Mouse (Mus musculus) forebrain, embryonic 12.5 days (tissue): ENCODE results near the gene Ilkap. TPM values are rescaled to one million over a fixed set of nuclear protein-coding genes. Genes with fewer than 3 reads are reported as not detected.

Source experiments
- ATAC-seq: fragments of 200-750 bp; cut with Nextera tagmentation; 2 replicates; pipeline ENCODE4 v1.8.0; 2017; ENCODE audit warnings: moderate TSS enrichment; ENCODE audit not compliant: low FRiP score
- H3K27ac ChIP-seq: fragments of 300-500 bp; sonication (generic); 2 replicates; pipeline ENCODE4 v1.5.1; 2016; ENCODE audit warnings: mild to moderate bottlenecking
- H3K27me3 ChIP-seq: fragments of 300-500 bp; sonication (generic); 2 replicates; pipeline ENCODE4 v1.6.1; 2016; ENCODE audit warnings: mild to moderate bottlenecking
- H3K36me3 ChIP-seq: fragments of 300-500 bp; sonication (generic); replicated peaks from 2 replicates; pipeline ENCODE4 v1.6.1; 2016; ENCODE audit warnings: mild to moderate bottlenecking
- H3K4me1 ChIP-seq: fragments of 300-500 bp; sonication (generic); 2 replicates; pipeline ENCODE4 v1.6.1; 2016
- H3K4me2 ChIP-seq: fragments of 300-500 bp; sonication (generic); 2 replicates; pipeline ENCODE4 v1.6.1; 2016; ENCODE audit warnings: mild to moderate bottlenecking, moderate library complexity
- H3K4me3 ChIP-seq: fragments of 300-500 bp; sonication (generic); replicated peaks from 2 replicates; pipeline ENCODE4 v1.5.1; 2016; ENCODE audit warnings: mild to moderate bottlenecking
- H3K9ac ChIP-seq: fragments of 300-500 bp; sonication (generic); 2 replicates; pipeline ENCODE4 v1.6.1; 2016; ENCODE audit warnings: mild to moderate bottlenecking
- H3K9me3 ChIP-seq: fragments of 300-500 bp; sonication (generic); 2 replicates; pipeline ENCODE4 v1.6.1; 2016
- WGBS: fragments of 180-500 bp; shearing (Covaris S2); methylation state at CpG from one replicate; pipeline ENCODE4 v1.1.7; 2016; 5-methylcytosine and 5-hydroxymethylcytosine counted together
- polyA plus RNA-seq: library from polyadenylated mRNA; unstranded; fragments of >200 nt; fragmentation: Nextera tagmentation; extraction: Ambion mirVana; gene quantifications from 2 replicates; pipeline ENCODE4 v1.2.1, GENCODE M21; 2016

The Ilkap gene
- 153 and 163 TPM in 2 replicates for polyA plus RNA-seq

DNA sequence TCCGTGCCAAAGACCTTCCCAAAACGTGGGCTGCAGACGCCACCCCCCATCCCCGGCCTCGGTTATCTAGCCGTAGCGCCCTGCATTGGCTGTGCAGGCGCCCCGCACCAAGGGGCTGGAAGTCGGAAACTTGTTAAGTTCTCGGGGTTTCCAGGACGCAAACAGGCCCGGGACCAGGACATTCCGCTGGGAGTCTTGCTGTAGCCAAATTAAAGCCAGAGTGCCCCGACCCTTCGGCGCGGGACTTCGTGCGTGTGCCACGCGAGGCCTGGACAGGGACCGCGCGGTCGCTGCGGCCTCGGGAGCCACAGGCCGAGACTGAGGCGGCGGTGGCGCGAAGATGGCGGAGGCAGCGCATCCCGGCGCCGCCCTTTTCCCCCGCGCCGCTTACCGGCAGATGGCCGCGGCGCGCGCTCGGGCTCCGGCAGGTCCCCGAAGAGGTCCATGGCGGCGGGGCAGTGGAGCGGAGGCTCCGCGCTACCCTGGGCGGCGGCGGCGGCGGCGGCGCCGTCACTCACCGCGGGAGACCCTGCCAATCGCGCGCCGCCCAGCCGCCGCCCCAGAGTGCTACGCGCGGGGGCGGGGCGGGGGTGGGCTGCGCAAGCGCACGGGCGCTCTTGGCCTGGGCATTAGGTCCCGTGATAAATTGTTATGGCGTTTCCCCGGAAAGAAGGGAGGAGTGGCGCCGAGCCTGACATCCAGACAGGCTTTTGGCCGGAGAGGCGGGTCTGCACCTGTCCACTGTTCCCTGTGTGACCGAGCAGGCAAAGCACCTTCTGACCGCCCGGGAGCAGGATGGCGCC is at the start of gene Ilkap:
Gene Ilkap (minus strand): TSS at position 556 of the 803 bp plus-strand sequence.
- peak within 1 kb of the TSS; percentile 78 for H3K4me2 ChIP-seq
- WGBS = under 1% methylated on average over 71 of the region's 91 CpGs

GRCm38 (mm10) chr1:91446511-91446910 is 47.9 kb upstream of the Ilkap start:
- 94% methylated on average over 4 of the region's 4 CpGs for WGBS
- ATAC-seq = no peak
- Histone ChIP-seq H3K4me3 (no peak overlapping the region), H3K9me3 (0 out of 2 replicates have a peak, but pooled peaks cover 8% of the 10 kb centered on the region), H3K4me1 (peaks cover 4% of the 10 kb centered on the region; the same call in 1 of the 2 replicates), H3K27me3 (no peaks in the 10 kb centered on the region), H3K36me3 (peaks cover 24% of the 10 kb centered on the region), H3K27ac (no peak overlapping the region), H3K9ac (no peak overlapping the region), H3K4me2 (no peak overlapping the region)

More for the DNA sequence above, at the start of gene Ilkap:
- H3K9me3 ChIP-seq = no peaks in the 10 kb centered on the region
- ATAC-seq = peak; percentile 97
- H3K27me3 ChIP-seq = peaks cover 5% of the 10 kb centered on the region; the same call in 1 of the 2 replicates
- peaks cover 14% of the 10 kb centered on the region for H3K36me3 ChIP-seq
- peak within 1 kb of the TSS; percentile 87 for H3K27ac ChIP-seq
- H3K4me3 ChIP-seq = peak within 1 kb of the TSS; percentile 88
- peaks cover 31% of the 10 kb centered on the region for H3K4me1 ChIP-seq
- H3K9ac ChIP-seq = peak within 1 kb of the TSS; percentile 96

DNA sequence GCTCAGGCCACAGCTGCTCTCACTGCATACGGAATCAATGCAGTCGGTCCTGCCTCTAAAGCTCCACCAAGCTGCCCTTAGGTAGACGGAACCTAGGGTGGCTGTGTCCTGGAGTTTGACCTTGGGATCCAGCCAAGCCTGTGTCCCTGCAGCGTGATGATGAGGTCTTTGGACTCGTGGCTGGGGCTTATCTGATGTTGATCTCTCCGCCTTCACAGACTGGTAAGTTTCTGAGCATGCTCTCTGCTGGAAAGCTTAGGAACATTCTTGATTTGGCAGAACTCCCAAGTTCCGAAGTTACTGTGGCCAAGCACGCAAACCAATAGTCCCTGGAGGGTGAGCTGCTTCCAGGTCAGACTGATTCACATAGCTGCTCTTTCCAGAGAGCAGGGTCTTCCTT is 47.4 kb upstream of the Ilkap start:
- no peak for ATAC-seq
- Histone ChIP-seq H3K36me3 (peaks cover 24% of the 10 kb centered on the region), H3K27me3 (no peaks in the 10 kb centered on the region), H3K9me3 (0 out of 2 replicates have a peak, but pooled peaks cover 8% of the 10 kb centered on the region), H3K4me1 (peaks cover 4% of the 10 kb centered on the region; the same call in 1 of the 2 replicates), H3K9ac (no peak overlapping the region), H3K27ac (no peak overlapping the region), H3K4me2 (no peak overlapping the region), H3K4me3 (no peak overlapping the region)
- 89% methylated on average over 8 of the region's 8 CpGs for WGBS

- WGBS = 90% methylated on average over 17 of the region's 17 CpGs
- no peak overlapping the region for H3K4me2 ChIP-seq
- no peak overlapping the region for H3K9ac ChIP-seq
- H3K4me3 ChIP-seq = no peak overlapping the region
- H3K27ac ChIP-seq = no peak overlapping the region
- no peak for ATAC-seq
- 0 out of 2 replicates have a peak, but pooled peaks cover 8% of the 10 kb centered on the region for H3K9me3 ChIP-seq
- H3K36me3 ChIP-seq = peaks cover 24% of the 10 kb centered on the region
- peaks cover 4% of the 10 kb centered on the region; the same call in 1 of the 2 replicates for H3K4me1 ChIP-seq
- no peaks in the 10 kb centered on the region for H3K27me3 ChIP-seq
Observed at GRCm38 (mm10) chr1:91444841-91445830, 46.5 kb upstream of the Ilkap start.

GRCm38 (mm10) chr1:91442350-91442990 is 43.9 kb upstream of the Ilkap start:
- Histone ChIP-seq H3K4me1 (peaks cover 4% of the 10 kb centered on the region; the same call in 1 of the 2 replicates), H3K36me3 (peaks cover 14% of the 10 kb centered on the region), H3K27me3 (no peaks in the 10 kb centered on the region), H3K27ac (no peak overlapping the region), H3K9ac (no peak overlapping the region), H3K4me3 (no peak overlapping the region), H3K9me3 (0 out of 2 replicates have a peak, but pooled peaks cover 3% of the 10 kb centered on the region), H3K4me2 (no peak overlapping the region)
- WGBS = 68% methylated on average over 7 of the region's 7 CpGs
- no peak for ATAC-seq

GRCm38 (mm10) chr1:91441855-91442254 is 43.2 kb upstream of the Ilkap start:
- Histone ChIP-seq H3K4me2 (no peak overlapping the region), H3K36me3 (peaks cover 7% of the 10 kb centered on the region; the same call in 1 of the 2 replicates), H3K4me1 (peaks cover 4% of the 10 kb centered on the region; the same call in 1 of the 2 replicates), H3K9me3 (no peaks in the 10 kb centered on the region), H3K4me3 (no peak overlapping the region), H3K9ac (no peak overlapping the region), H3K27me3 (no peaks in the 10 kb centered on the region), H3K27ac (no peak overlapping the region)
- 81% methylated on average over 3 of the region's 3 CpGs for WGBS
- no peak for ATAC-seq

- no peak for ATAC-seq
- no peak overlapping the region for H3K4me2 ChIP-seq
- no peak overlapping the region for H3K9ac ChIP-seq
- no peak overlapping the region for H3K4me3 ChIP-seq
- H3K27ac ChIP-seq = no peak overlapping the region
- peaks cover 12% of the 10 kb centered on the region for H3K4me1 ChIP-seq
- no peaks in the 10 kb centered on the region for H3K9me3 ChIP-seq
- WGBS = 95% methylated on average over 8 of the region's 8 CpGs
- no peaks in the 10 kb centered on the region for H3K27me3 ChIP-seq
- H3K36me3 ChIP-seq = peaks cover 4% of the 10 kb centered on the region; the same call in 1 of the 2 replicates
Observed at GRCm38 (mm10) chr1:91439776-91440175, 41.2 kb upstream of the Ilkap start.

DNA sequence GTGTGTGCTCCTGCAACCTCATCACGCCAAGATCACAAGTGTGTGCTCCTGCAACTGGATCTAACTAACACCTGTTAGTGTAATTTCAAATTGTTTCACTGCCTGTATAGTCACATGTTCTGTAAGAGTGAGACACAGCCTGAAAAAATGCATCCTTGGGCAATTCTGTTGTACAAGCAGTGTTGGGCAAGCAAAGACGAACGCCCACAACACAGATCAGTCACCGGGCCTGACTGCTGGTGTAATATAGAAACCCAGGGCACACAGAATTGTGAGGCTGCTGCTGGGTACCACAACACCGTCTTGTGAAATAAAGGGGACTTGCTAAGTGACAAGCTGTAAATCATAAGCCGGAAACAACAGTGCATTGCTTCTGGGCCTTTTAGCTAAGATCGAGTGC is 39.0 kb upstream of the Ilkap start:
- no peak overlapping the region for H3K9ac ChIP-seq
- H3K4me3 ChIP-seq = no peak overlapping the region
- H3K27me3 ChIP-seq = no peaks in the 10 kb centered on the region
- H3K4me1 ChIP-seq = peaks cover 9% of the 10 kb centered on the region
- no peak overlapping the region for H3K4me2 ChIP-seq
- H3K36me3 ChIP-seq = no peaks in the 10 kb centered on the region
- no peak overlapping the region for H3K27ac ChIP-seq
- no peaks in the 10 kb centered on the region for H3K9me3 ChIP-seq
- 95% methylated on average over 7 of the region's 7 CpGs for WGBS
- ATAC-seq = no peak

DNA sequence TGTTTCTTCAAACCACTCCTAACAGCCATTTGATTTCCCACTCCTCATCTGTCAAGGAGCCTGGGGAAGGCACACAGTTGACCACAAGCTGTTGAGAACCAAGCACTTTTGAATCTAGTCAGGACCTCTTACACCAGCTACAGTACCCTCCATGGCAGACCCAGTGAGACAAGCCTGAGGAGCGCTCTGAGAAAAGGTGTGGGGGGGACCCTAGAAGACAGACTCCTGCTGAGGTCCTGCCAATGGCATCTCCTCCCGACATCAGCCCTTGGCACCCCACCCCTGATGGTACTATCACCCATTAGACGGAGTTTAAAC is 38.4 kb upstream of the Ilkap start:
- Histone ChIP-seq H3K9me3 (no peaks in the 10 kb centered on the region), H3K4me2 (no peak overlapping the region), H3K36me3 (no peaks in the 10 kb centered on the region), H3K4me1 (peaks cover 7% of the 10 kb centered on the region; the same call in 1 of the 2 replicates), H3K27ac (no peak overlapping the region), H3K9ac (no peak overlapping the region), H3K4me3 (no peak overlapping the region), H3K27me3 (no peaks in the 10 kb centered on the region)
- no peak for ATAC-seq
- 91% methylated on average over 3 of the region's 3 CpGs for WGBS

DNA sequence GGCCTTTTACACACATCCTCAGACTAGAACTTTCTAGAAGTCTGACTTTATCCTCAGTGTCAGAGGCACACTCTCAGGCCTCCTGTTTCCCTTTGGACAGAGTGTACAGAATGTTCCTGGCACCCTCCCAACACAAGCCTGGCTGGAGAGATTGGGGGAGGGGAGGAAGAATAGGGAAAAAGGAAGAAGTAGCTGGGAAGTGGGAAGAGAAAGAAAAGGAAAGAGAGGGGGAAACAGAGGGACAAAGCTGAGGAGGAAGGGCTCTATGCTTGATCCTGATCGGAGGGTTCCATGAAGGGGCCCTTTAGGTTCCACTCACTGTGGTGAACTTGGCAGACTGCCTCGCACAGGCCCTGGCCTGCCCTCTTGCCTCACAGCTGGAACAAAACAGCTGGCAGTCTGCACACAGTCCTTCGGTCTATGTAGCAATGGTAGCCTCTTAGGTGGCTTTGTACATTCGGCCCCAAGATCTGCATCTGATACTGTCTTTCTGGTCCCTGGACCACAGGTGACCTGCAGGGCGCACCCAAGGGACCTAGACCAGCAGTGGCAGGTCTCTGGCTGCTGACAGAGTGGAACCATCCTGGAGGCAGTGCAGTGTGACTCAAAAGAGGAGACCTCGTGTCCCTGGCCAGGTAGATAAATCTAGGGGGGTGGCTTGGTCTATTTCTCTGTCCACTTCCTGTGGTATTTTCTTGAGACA is 37.9 kb upstream of the Ilkap start:
- no peak for ATAC-seq
- H3K4me1 ChIP-seq = peaks cover 7% of the 10 kb centered on the region; the same call in 1 of the 2 replicates
- no peak overlapping the region for H3K9ac ChIP-seq
- H3K27ac ChIP-seq = no peak overlapping the region
- 88% methylated on average over 6 of the region's 6 CpGs for WGBS
- H3K4me3 ChIP-seq = no peak overlapping the region
- no peaks in the 10 kb centered on the region for H3K27me3 ChIP-seq
- no peak overlapping the region for H3K4me2 ChIP-seq
- H3K9me3 ChIP-seq = no peaks in the 10 kb centered on the region
- no peaks in the 10 kb centered on the region for H3K36me3 ChIP-seq

- Histone ChIP-seq H3K9me3 (no peaks in the 10 kb centered on the region), H3K4me3 (no peak overlapping the region), H3K27ac (no peak overlapping the region), H3K4me1 (peaks cover 7% of the 10 kb centered on the region; the same call in 1 of the 2 replicates), H3K36me3 (no peaks in the 10 kb centered on the region), H3K27me3 (no peaks in the 10 kb centered on the region), H3K9ac (no peak overlapping the region), H3K4me2 (no peak overlapping the region)
- no peak for ATAC-seq
- 87% methylated on average over 13 of the region's 13 CpGs for WGBS
Observed at GRCm38 (mm10) chr1:91435606-91436130, 37.1 kb upstream of the Ilkap start.
